Mouse (Mus musculus) right cerebral cortex, postnatal 14 days (tissue): ENCODE results near the gene Espn.

ENCODE experiments used
- DNase-seq: peaks from one replicate; pipeline ENCODE4 v3.0.0; 2022

The Espn gene

GRCm38 (mm10) chr4:152177537-152178343 lies 25.6 kb upstream of the Espn start, which contains the start of gene Acot7:
Gene Acot7 (plus strand): TSS chr4:152178134.
- peak; percentile 94 for DNase-seq

DNA sequence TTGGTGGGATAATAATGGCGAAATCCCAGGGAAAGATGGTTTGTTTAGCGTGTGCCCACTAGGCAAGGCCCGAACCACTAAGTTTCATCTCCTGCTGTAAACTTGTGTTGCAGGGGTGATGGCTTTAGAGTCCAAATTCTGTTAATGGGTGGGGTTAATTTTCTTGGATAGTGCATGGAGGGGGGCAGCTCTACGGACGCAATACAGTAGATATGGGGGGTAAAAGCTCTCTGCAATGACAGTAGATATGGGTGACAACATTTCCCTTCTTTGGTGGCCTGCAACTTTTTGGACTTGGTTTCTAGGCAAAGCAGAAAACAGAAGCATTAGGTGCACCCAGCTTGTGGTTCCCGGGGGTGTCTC lies 25.0 kb upstream of the Espn start:
- no peak for DNase-seq

DNA sequence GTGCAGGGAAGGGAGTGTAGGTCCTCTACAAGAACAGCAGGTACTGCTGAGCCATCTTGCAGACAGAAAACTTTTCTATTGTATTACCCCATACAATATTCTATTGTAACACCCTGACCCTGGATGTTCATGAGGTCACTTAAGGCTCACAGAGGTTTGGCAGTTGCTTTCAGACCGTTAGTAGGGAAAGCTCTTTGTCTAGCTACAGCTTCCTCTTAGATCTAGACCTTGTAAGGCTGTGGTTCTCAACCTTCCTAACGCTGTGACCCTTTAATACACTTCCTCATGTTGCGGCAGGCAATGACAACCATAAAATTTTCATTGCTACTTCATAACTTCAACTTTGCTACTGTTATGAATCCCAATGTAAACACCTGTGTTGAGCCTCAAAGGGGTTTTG lies 24.5 kb upstream of the Espn start:
- DNase-seq, result no peak

GRCm38 (mm10) chr4:152173956-152174355 lies 21.8 kb upstream of the Espn start:
- no peak for DNase-seq

DNA sequence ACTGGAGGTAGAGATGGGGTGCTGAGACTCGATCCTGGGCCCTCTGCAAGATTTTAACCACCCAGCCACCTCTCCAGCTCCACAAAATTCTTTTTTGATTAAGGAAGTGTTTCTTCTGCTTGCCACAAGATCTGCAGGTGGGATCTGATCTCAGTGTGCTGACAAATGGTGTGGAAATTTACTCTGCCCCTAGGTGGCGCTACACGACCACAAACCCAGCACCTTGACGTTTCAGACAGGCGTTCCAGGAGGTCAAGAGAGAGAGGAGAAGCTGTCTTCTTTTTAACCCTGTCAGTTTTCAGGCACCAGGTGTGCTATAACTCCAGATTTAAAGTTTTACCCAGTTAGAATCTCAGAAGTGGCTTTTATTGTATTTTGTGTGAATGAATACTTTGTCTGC lies 20.9 kb upstream of the Espn start:
- DNase-seq, result peak; percentile 74

GRCm38 (mm10) chr4:152171543-152171942 lies 19.4 kb upstream of the Espn start:
- no peak for DNase-seq

DNA sequence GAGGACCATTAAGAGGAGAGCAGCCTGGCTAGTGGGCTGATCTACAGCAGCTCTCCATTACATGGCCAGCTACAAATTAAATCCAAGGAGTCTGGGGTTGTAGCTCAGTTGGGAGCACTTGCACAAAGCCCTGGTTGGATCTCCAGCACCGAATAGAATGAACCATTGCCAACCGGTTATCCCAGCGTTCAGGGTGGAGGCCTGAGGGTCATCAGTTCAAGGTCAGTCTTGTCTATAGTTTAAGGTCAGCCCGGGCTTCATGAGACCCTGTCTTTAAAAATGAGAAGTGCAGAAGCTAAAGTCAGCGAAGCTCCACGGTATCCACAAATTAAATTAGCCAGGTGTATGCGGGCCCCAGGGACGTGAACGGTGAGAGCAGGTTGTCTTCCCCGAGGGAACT lies 18.1 kb upstream of the Espn start:
- DNase-seq, result no peak

DNA sequence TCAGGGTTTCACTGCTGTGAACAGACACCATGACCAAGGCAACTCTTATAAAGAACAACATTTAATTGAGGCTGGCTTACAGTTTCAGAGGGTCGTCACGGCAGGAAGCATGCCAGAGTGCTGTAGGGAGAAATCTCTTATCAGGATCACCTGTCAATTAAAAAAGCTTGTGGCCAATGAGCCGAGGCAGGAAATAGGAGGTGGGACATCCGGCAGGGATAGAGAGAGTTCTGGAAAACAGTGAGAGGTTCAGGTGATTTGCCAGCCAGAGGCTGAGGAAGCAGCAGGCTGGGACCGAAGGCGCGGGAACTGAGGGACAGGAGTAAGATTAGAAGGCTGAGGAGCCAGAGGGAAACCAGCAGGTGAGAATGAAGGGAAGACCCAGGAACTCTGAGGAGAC lies 16.9 kb upstream of the Espn start:
- no peak for DNase-seq

DNA sequence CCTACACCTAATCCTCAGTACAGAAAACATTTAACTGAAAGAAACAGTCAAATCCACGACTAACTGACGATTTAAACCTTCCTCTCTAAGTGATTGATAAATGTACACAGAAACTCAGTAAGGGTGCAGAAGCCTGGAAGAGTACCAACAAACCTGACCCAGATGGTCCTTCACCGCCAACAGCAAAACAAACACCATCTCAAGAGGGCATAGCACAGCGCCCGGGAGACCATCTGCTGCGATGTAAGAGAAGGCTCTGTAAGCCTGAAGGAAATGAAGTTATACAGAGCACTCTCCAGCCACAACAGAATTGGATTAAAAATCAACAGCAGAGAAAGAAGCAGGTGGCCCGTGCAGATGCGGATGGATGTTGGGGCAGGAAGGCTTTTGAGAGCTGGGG lies 15.9 kb upstream of the Espn start:
- DNase-seq, result no peak

DNA sequence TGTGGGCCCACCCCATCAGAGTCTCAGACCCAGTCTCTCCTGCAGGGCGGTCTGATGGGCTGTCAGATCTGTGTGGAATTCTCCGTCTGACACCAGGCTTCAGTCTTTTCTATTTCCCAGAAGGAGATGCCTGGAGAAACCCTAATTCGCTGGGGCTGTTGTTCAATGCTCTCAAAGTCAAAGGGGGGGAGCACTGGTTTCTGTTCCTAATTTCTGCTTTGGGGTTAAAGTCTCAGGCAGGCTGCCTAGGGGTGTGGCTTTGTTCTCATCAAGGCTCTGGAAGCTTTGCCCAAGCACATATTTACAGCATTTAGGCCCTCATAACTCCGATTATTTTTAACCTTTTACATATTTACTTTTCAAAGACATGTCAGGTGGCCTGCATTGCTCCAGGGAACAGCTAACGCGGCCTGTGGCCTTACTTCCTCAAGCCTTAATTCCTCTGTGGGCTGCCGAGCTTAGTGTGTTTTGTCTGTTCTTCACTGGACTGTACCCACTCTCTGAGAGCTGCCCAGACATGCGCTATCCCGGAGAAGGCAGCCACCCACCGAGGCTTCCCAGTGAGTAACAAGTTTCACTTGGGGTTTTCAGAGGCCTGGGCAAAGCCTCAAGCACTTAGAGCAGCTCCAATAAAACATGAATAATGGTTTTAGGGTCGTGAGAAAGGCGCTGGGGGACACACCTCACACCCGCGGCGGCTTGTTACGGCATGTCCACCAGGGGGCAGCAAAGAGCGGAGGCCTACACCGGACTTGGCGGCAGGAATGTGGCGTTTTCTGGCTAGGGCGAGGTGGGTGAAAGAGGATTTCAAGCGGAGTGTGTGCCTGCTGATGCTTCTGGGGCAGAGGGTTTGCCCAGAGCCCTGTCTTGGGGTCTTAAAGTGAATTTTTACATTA lies 13.1 kb upstream of the Espn start:
- peak; percentile 74 for DNase-seq

- DNase-seq, result no peak
These were observed 10.6 kb upstream of the Espn start for GRCm38 (mm10) chr4:152162748-152163147.

DNA sequence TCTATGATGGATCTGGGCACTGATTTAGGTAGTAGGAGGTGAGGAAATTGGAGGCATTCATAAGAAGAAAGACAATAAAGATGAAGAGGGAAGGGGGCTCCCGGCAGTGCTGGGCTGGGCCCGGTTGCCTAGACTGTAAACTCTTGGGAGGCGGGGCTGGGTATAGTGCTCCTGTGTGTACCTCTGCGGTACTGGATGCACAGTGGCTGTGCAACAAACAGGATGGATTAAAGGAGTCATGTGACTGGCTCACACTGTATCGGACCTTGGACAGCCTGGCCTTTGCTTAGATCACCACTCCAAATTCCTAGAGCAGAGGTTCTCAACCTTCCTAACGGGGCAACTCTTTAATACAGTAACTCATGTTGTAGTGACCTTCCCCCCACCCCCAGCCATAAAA lies 9.4 kb upstream of the Espn start:
- no peak for DNase-seq

DNA sequence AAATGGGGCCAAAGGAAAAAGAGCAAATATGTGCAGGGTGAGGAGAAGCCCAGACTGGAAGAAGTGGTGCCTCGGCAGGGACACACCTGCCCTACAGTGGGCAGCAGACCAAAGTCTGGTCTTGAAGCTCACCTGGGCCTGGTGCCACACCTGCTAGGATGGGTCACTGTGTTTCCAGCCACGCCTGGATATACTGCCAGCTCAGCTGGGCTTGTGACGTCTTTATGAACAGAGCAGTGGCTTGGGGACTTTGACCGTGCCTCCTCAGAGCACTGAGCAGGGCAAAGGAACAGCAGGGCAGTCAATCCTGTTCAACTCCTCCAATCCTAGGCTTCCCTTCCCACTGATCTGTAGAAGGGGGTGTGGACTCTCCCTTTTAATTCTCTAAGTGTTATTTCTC lies 8.6 kb upstream of the Espn start:
- no peak for DNase-seq

GRCm38 (mm10) chr4:152159285-152159678 lies 7.1 kb upstream of the Espn start:
- no peak for DNase-seq

DNA sequence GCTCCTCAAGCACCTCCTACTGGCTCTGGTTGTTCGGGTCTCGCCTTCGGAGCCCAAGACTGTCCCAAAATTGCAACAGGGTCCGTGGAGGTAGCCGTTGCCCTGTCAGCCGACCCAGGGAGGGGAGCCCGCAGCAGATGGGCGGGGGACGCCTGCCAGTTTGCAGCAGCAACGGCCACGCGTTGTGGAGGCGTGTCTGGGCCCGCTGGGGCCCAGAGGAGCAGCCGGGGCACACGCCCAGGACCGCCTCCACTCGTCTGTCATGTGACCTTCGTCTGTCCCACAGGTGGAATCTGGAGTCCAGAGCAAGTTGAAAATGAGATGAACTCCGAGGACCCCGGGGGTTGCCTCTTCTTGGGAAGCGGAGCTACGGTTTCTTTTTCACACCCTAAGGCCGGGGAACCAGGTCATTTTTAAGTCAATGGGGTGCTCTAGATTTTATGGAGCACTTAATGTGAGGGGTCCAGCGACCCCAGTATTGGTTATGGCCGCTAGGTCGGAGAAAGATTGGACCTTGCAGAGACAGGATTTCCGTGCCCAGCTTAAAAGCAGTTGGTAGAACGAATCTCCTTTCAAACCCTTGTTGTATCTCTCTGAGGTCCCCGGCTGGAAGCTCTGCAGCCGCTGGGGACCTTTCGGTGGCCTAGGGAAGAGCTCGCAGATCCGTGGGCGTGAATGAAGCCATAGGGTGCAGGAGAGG lies 6.6 kb upstream of the Espn start, which contains the start of gene Hes2:
Hes2 (plus strand) TSS at position 283 of the 700 bp plus-strand sequence.
- no peak for DNase-seq

DNA sequence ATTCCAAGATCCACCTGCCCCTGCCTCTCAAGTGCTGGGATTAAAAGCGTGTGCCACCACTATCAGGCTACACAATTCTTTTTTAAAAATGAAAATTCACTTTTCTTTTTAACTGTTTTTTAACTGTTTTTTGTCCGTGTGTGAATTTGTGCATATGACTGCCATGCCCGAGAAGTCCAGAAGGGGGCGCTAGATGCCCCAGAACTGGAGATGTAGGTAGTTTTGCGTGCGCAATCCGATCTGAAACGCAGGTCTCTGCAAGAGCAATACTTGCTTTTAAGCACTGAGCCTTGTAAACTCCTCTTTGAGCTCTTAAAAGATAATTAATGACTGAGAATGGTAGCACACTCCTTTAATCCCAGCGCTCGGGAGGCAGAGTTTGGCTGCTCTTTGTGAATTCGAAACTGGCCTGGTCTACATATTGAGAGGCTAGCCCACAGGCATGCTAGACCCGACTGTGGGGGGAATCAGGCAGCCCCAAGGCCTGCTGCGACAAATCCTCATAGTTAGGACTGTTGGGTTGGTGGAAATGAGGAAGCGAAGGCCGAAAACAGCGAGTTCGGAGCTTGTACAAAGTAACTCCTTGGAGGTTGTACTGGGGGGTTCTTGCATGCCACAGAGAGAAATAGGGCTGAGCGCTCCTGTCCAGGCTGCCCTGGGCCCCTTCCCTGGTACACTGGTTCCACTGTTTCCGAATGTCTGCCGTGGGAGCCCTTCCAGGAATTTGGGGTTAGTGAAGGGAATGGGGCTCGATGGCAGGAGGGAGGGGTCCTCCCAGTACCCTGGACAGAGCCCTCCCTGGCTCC lies 5.8 kb upstream of the Espn start:
- peak; percentile 55 for DNase-seq

GRCm38 (mm10) chr4:152155019-152155418 lies 2.8 kb upstream of the Espn start:
- DNase-seq, result no peak

DNA sequence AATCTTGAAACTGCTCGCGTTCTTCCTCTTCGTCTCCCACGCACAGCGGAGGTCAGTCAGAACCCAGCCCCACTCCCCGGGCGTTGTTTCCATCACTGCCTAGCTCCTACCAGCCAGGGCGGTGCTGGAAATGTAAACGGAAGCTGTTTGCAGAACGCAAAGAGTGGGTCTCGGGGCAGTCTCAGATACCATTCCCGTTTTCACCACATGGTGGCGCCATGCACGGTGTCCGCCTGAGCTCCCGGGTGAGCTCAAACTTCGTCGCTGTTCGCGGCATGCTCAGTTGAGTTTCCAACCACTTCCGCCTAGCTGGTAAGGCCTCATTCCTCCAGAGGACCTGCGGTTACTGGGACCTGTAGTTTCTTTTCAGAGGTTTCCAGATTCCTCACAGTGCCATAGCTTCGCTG lies 1.6 kb upstream of the Espn start:
- DNase-seq, result peak; percentile 89

DNA sequence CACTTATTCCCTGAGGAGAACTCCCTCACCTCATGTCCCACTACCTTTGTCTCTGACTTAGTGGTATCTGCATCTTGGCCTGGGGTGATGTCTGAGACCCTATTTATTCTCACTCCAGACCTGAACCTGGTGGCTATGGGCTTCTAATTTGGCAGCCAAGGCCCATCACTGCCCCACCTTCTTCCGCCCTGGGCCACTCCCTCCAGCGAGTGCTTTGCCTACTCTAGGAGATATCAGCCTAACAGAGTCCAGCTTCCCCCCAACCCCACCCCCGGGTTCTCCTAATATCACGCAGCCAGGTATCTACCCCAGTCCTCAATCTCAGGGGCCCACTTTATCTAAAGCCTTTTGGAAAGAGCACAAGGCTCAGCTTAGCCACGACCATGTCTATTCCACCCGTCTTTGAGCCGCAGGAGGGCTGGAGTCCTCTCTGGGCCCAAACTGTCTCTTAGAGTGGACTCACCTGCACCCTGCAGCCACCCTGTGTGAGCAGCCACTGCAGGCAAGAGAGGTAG lies 663 bp downstream of the Espn start:
- DNase-seq, result no peak

DNA sequence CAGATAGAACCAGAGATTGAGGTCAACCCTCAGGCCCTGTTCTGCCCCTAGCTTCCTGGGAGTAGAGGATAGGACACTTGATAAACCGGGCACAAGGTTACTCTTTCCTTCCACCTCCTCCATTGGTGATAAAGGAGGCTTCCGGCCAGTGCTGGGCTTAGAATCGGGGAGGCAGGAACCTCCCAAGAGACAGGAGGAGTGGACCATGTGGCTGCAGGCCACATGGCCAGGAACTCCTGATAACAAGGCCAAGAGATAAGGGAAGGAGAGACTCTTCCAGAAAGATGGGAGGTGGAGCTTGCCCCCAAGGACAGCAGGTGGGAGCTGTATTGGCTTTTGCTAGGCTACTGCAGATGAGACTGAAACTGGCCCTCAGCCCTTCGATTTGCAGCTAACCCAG lies 1.6 kb downstream of the Espn start:
- no peak for DNase-seq

DNA sequence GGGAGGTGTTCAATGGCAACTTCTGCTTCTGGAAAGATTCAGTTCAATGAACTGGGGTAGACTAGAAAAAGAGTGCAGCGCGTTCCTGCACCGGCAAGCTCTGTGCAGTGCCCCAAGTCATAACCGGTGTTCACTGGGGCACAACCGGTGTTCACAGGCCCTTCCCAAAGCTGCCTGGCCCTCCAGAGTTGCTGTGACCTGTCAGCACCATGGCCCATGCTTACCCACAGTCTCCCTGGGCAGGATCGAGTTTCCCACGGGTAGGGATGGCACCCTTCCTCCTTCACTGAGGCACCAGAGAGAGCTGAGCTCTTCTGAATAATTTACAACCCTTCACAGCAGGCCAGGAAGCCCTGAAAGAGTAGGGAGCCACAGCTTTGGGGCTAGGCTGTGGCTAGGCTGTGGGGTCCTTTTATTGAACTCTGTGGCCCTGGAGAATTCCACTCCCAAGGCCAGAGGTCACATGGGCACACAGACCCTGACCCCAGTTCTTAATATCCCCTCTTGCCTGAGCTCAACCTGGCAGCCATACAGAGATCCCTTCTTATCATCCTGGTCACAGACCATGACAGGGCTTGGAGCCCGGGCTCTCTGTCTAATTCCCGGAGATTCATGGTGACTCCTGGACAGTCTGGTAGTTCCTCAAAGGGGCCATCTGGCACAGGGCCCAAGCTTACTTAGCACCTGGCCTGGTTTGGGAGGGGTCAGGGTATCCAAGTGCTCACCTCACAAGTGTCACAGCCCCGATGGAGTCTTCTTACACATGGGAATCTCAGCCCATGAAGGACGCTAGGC lies 5.9 kb downstream of the Espn start:
- DNase-seq, result no peak
